Mouse (Mus musculus) kidney, adult 2 months (tissue): ENCODE measurements around the gene Arl5c.

ENCODE experiments used
- CTCF ChIP-seq: fragments of 200-500 bp; conservative IDR thresholded peaks from 2 replicates; pipeline ENCODE4 v1.5.1; 2011; ENCODE audit warnings: low read depth, mild to moderate bottlenecking, control low read depth, low read length, moderate library complexity, mixed read lengths; ENCODE audit not compliant: insufficient read depth, insufficient read length
- POLR2A ChIP-seq: fragments of 200-500 bp; IDR thresholded peaks from one replicate; pipeline ENCODE4 v1.6.1; 2011; ENCODE audit warnings: low read depth, low read length, control low read depth

GRCm38 (mm10) chr11:97970771-97971170, 25.2 kb downstream of the Arl5c start:
- no peak for TF ChIP-seq CTCF
- no peak for TF ChIP-seq POLR2A
